Mouse (Mus musculus) kidney, embryonic 16.5 days (tissue): ENCODE measurements at regions not wholly inside any gene's neighbourhood (a gene's known extent, or its start where the extent isn't known, plus 50 kb on each side); places are given as distances from the start of the nearest gene placed in this dataset.

ENCODE experiments used
- ATAC-seq: fragments of 200-750 bp; cut with Nextera tagmentation; 2 replicates; pipeline ENCODE4 v1.8.0; 2017; ENCODE audit warnings: moderate TSS enrichment; ENCODE audit not compliant: low FRiP score, low TSS enrichment
- H3K27ac ChIP-seq: fragments of 300-500 bp; sonication (generic); 2 replicates; pipeline ENCODE4 v1.5.1; 2014; ENCODE audit warnings: low read length
- H3K27me3 ChIP-seq: fragments of 300-500 bp; sonication (generic); 2 replicates; pipeline ENCODE4 v1.6.1; 2014; ENCODE audit warnings: low read length, control low read depth, mixed read lengths; ENCODE audit not compliant: insufficient read depth
- H3K36me3 ChIP-seq: fragments of 300-500 bp; sonication (generic); 2 replicates; pipeline ENCODE4 v1.6.1; 2014; ENCODE audit warnings: low read length, control low read depth, mixed read lengths; ENCODE audit not compliant: insufficient read depth
- H3K4me1 ChIP-seq: fragments of 300-500 bp; sonication (generic); 2 replicates; pipeline ENCODE4 v1.6.1; 2014; ENCODE audit warnings: low read length, control low read depth, mixed read lengths; ENCODE audit not compliant: insufficient read depth
- H3K4me2 ChIP-seq: fragments of 300-500 bp; sonication (generic); replicated peaks from 2 replicates; pipeline ENCODE4 v1.6.1; 2014; ENCODE audit warnings: low read depth, low read length
- H3K4me3 ChIP-seq: fragments of 300-500 bp; sonication (generic); 2 replicates; pipeline ENCODE4 v1.5.1; 2014; ENCODE audit warnings: mild to moderate bottlenecking, low read length
- H3K9ac ChIP-seq: fragments of 300-500 bp; sonication (generic); replicated peaks from 2 replicates; pipeline ENCODE4 v1.6.1; 2014; ENCODE audit warnings: low read length
- H3K9me3 ChIP-seq: fragments of 300-500 bp; sonication (generic); 2 replicates; pipeline ENCODE4 v1.6.1; 2016; ENCODE audit warnings: low read length, control low read depth
- WGBS: fragments of 180-500 bp; shearing (Covaris S2); extraction: QIAGEN DNeasy Blood & Tissue Kit; methylation state at CpG from one replicate; pipeline ENCODE4 v1.1.7; 2014; 5-methylcytosine and 5-hydroxymethylcytosine counted together

DNA sequence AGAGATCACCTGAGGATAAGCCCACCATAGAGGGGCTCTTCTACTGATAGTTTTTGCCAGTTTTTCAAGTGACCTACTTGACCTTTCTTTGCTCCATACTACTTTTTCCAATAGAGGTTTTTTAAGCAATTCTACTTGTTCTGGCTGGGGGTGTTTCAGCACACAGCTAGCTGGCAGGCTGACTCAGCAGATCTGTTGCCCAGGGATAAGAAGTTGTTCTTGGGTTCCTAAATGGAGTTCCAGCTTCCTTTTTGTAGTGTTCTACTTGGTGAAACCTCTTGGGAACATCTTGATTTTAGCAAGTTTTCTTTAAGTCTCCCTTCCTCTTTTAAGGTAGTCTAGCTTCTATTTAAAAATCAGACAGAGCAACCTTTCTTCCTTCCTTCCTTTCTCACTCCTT is 61.0 kb downstream of the 4930474N05Rik start:
- H3K4me2 ChIP-seq, result no peak overlapping the region
- no peaks in the 10 kb centered on the region for H3K4me1 ChIP-seq
- ATAC-seq, result no peak
- no peak overlapping the region for H3K4me3 ChIP-seq
- no peaks in the 10 kb centered on the region for H3K36me3 ChIP-seq
- H3K27me3 ChIP-seq, result no peaks in the 10 kb centered on the region
- H3K9ac ChIP-seq, result no peak overlapping the region
- H3K9me3 ChIP-seq, result no peaks in the 10 kb centered on the region
- H3K27ac ChIP-seq, result no peak overlapping the region

DNA sequence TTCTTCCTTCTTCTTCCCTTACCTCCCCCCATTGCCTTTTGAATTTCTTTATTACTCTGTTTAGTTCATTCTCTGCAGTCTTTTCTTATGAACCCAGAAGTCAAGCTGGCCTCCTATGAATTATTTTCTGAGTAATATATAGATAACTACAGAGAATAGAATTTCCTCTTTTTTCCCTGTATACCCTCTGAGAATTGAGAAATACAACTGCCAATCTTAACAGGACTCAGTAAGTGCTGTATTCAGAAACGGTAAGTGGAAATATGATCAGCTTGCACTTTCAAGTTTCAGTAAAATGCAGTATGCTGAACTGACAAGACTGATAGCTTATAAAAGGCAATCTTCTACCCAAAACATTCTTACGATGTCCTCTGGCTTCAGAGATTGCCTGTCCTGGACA is 61.5 kb downstream of the 4930474N05Rik start:
- WGBS, result 59% methylated on average over 2 of the region's 2 CpGs
- Histone ChIP-seq H3K4me3 (no peak overlapping the region), H3K36me3 (no peaks in the 10 kb centered on the region), H3K27ac (no peak overlapping the region), H3K4me2 (no peak overlapping the region), H3K9ac (no peak overlapping the region), H3K9me3 (no peaks in the 10 kb centered on the region), H3K27me3 (no peaks in the 10 kb centered on the region), H3K4me1 (no peaks in the 10 kb centered on the region)
- no peak for ATAC-seq

DNA sequence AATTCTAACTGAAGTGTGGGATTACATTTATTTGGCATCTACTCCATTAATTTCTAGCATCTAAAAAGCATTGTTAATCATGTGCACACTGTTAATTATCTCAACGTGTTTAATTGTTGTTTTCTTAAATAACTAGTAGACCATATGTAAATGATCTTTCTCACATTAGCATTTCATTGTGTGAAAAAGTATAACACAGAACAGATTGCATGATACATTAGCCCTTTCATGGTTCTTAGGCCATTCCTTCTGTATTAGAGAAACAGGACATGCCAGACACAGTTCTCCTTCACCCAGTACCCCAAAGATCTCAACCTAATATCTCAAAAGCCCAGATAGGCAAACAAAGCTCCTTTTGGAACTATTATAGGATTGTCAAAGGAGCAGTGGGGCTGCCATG is 89.0 kb downstream of the 4930474N05Rik start:
- 59% methylated on average over 1 of the region's 1 CpGs for WGBS
- Histone ChIP-seq H3K9ac (no peak overlapping the region), H3K4me2 (no peak overlapping the region), H3K4me1 (no peaks in the 10 kb centered on the region), H3K27me3 (no peaks in the 10 kb centered on the region), H3K9me3 (no peaks in the 10 kb centered on the region), H3K36me3 (no peaks in the 10 kb centered on the region), H3K4me3 (no peak overlapping the region), H3K27ac (no peak overlapping the region)
- ATAC-seq, result no peak

DNA sequence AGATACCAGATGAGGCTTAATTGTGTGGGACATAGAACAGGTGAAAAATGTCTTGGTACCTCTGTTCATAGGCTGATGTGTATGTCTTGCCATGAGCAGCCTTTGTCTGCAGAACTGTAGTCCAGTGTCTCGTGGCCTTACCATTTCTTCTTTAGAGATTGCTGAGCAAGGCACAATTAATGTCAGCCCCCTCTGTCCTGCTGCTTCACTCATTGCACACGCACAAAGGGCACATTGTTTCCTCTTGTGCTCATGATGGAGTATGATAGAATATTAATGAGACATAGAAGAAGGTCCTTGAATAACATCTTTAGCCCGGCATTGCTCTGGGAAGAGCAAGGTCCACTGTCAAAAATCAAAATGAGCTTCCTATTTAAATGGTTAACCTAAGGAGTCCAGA is 101.8 kb downstream of the 4930474N05Rik start:
- H3K4me1 ChIP-seq, result no peaks in the 10 kb centered on the region
- no peaks in the 10 kb centered on the region for H3K27me3 ChIP-seq
- no peak overlapping the region for H3K9ac ChIP-seq
- H3K36me3 ChIP-seq, result no peaks in the 10 kb centered on the region
- no peak overlapping the region for H3K4me2 ChIP-seq
- no peak for ATAC-seq
- WGBS, result 79% methylated on average over 3 of the region's 3 CpGs
- no peak overlapping the region for H3K27ac ChIP-seq
- no peak overlapping the region for H3K4me3 ChIP-seq
- no peaks in the 10 kb centered on the region for H3K9me3 ChIP-seq

DNA sequence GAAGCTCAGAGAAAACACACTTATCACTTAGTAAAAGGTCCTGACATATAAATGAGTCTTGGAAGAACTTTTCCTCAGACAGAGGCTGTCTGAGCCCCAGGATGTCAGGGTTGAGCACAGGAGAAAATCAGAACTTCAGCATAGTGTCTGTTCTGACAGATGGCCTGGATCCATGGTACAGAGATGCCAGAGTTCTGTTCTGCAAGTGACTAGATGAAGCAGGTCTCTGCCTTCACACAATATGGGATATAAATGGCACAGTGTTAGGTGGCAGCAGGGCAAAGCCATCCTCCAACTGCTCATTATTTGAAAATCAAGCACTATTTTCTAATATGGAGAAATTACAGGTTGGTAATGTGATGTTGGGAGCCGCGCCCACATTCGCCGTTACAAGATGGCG is 103.7 kb downstream of the 4930474N05Rik start:
- no peaks in the 10 kb centered on the region for H3K9me3 ChIP-seq
- 93% methylated on average over 5 of the region's 5 CpGs for WGBS
- no peak overlapping the region for H3K4me3 ChIP-seq
- H3K36me3 ChIP-seq, result no peaks in the 10 kb centered on the region
- no peaks in the 10 kb centered on the region for H3K4me1 ChIP-seq
- no peaks in the 10 kb centered on the region for H3K27me3 ChIP-seq
- no peak overlapping the region for H3K27ac ChIP-seq
- H3K4me2 ChIP-seq, result no peak overlapping the region
- H3K9ac ChIP-seq, result no peak overlapping the region
- no peak for ATAC-seq

DNA sequence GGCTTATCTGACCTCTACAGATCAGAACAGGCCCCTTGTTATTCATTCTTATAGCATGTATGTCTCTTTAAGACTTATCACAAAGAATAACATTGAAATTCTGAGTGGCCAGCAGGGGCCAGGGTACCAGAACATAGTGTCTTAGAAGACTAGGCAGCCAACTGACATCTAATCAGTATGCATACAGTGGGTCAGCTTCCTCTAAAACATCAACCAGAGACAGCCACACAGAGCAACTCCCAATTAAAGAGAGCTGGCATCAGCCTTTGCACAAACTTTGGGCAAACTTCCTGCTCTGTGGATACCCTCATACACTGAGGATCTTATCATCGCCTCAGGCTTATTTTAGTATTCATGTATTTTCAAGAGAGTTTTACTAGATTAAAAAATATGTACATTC is 109.1 kb downstream of the 4930474N05Rik start:
- Histone ChIP-seq H3K9me3 (no peaks in the 10 kb centered on the region), H3K9ac (no peak overlapping the region), H3K27me3 (no peaks in the 10 kb centered on the region), H3K4me1 (no peaks in the 10 kb centered on the region), H3K27ac (no peak overlapping the region), H3K4me3 (no peak overlapping the region), H3K36me3 (no peaks in the 10 kb centered on the region), H3K4me2 (no peak overlapping the region)
- WGBS, result 100% methylated on average over 1 of the region's 1 CpGs
- ATAC-seq, result no peak

DNA sequence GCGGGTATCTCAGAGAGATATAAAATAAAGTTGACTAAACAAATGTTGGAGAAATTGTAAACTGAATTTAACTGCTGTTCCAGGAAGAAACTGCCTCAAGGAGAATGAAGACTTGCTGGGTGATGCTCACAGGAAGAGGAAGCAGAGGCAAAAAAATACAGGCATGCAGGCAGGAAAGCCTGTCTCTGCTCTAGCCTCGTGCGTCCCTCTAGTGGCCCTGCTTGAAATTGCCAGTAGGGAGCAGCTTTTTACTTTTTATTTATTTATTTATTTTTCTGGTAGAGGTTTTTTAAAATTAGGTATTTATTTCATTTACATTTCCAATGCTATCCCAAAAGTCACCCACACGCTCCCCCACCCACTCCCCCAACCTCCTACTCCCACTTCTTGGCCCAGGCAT is 118.1 kb downstream of the 4930474N05Rik start:
- H3K4me3 ChIP-seq, result no peak overlapping the region
- no peak overlapping the region for H3K27ac ChIP-seq
- no peaks in the 10 kb centered on the region for H3K9me3 ChIP-seq
- H3K4me2 ChIP-seq, result no peak overlapping the region
- ATAC-seq, result no peak
- 43% methylated on average over 4 of the region's 4 CpGs for WGBS
- no peaks in the 10 kb centered on the region for H3K4me1 ChIP-seq
- no peaks in the 10 kb centered on the region for H3K27me3 ChIP-seq
- H3K36me3 ChIP-seq, result no peaks in the 10 kb centered on the region
- H3K9ac ChIP-seq, result no peak overlapping the region

DNA sequence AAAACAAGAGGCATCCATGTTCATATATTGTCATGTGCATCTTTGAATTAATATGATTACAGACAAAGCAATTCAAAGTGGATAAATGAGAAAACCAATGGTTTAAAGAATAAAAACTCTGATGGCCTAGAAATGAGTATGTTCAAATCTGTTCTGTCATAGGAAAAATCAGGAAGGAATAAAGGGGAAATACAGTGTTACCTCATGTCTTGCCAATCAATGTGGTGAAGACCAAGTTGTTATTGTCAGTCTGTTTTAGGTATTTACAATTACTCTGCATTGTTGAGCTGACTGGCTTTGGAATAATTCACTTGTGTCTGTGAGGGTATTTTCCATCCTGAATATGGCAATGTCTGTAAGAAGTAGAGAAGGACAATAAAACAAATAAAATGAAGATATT is 151.1 kb downstream of the 4930474N05Rik start:
- Histone ChIP-seq H3K36me3 (no peaks in the 10 kb centered on the region), H3K9me3 (no peaks in the 10 kb centered on the region), H3K4me3 (no peak overlapping the region), H3K4me1 (no peaks in the 10 kb centered on the region), H3K27me3 (no peaks in the 10 kb centered on the region), H3K27ac (no peak overlapping the region), H3K4me2 (no peak overlapping the region), H3K9ac (no peak overlapping the region)
- no peak for ATAC-seq

DNA sequence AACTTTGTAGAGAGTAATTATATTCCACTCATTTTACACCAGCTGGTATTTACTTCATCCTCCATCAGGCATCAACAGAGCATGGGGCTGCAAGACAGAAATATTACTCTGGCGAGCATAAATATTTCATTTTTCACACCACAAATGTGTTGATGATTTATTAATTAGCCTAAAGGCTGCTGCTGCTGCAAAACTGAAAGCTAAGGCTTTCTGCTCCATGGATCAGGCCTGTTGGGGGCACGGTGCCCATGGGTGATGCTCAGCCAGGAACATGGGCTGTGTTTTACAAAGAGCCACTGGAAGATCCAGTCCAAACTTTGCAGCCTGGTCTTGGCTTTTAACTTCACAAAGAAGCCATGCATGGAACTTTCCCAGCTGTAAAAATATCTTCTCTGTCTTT is 167.4 kb downstream of the 4930474N05Rik start:
- Histone ChIP-seq H3K27ac (no peak overlapping the region), H3K9me3 (no peaks in the 10 kb centered on the region), H3K4me2 (no peak overlapping the region), H3K9ac (no peak overlapping the region), H3K36me3 (no peaks in the 10 kb centered on the region), H3K27me3 (no peaks in the 10 kb centered on the region), H3K4me1 (no peaks in the 10 kb centered on the region), H3K4me3 (no peak overlapping the region)
- 68% methylated on average over 2 of the region's 2 CpGs for WGBS
- no peak for ATAC-seq

DNA sequence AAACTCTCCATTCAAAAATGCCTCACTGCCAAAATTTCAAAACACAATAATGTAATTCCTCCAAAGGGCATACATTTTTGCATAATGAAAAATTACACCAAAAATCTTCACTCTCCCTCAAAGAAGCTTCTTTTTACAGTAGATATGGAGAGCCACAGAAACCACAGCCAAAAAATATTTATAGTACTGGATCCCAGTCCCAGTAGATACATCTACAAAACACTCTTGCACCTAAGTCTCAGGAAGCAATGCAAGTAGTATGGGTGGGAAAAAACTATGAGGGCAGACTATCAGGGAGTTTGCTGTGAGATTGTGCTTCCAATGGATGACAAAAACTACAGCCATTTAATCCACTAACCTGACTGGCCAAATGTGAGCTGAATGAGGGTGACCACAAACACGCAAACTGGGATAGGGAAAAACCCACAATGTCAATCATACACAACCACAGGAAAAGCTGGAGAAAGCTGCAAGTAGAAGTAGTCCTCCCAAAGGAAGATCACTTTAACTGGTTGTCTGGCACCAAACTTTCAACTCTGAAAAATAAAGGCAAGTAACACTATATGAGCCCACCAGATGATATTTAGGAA is 189.2 kb downstream of the 4930474N05Rik start:
- H3K9me3 ChIP-seq, result no peaks in the 10 kb centered on the region
- H3K27ac ChIP-seq, result no peak overlapping the region
- no peaks in the 10 kb centered on the region for H3K27me3 ChIP-seq
- ATAC-seq, result no peak
- no peak overlapping the region for H3K9ac ChIP-seq
- WGBS, result 83% methylated on average over 1 of the region's 1 CpGs
- H3K4me2 ChIP-seq, result no peak overlapping the region
- no peak overlapping the region for H3K4me3 ChIP-seq
- no peaks in the 10 kb centered on the region for H3K36me3 ChIP-seq
- no peaks in the 10 kb centered on the region for H3K4me1 ChIP-seq
